Mouse (Mus musculus) megakaryocyte progenitor cell, adult 5-6 weeks (primary cell): ENCODE measurements around the gene St3gal5. TPM values are rescaled to one million over a fixed set of nuclear protein-coding genes. Genes with fewer than 3 reads are reported as not detected.
"Not testable (repeated sequence)": the region's sequence is repeated elsewhere in the genome, so short reads cannot be mapped to it uniquely, and the experiment has no call there.

Source experiments
- ATAC-seq: replicated peaks from 2 replicates; pipeline ENCODE4 v1.8.0; 2016; ENCODE audit warnings: mild to moderate bottlenecking, moderate TSS enrichment, inconsistent platforms; ENCODE audit not compliant: poor library complexity
- total RNA-seq, 2 experiments: library from RNA; stranded (forward) in 1 of 2; stranded (reverse) in 1 of 2; fragments of 157-497, 149-512 nt in 1 of 2; fragments of 200-1000 nt in 1 of 2; gene quantifications; 2 replicates each; pipeline versions ENCODE4 v1.2.3 to v1.2.4; 2015 to 2017

St3gal5 gene
- 7.8 and 10.1 TPM in 2 replicates for total RNA-seq (2015)
- total RNA-seq (2017): 11.5 and 14.6 TPM in 2 replicates

- peak; percentile 78 for ATAC-seq
Observed at GRCm38 (mm10) chr6:72097181-72097995, at the start of gene St3gal5. Gene St3gal5 (plus strand): TSS chr6:72097592.

GRCm38 (mm10) chr6:72048643-72049042 lies 48.7 kb upstream of the St3gal5 start:
- ATAC-seq: no peak

- ATAC-seq: no peak
Observed at GRCm38 (mm10) chr6:72049941-72050340, 47.5 kb upstream of the St3gal5 start.

DNA sequence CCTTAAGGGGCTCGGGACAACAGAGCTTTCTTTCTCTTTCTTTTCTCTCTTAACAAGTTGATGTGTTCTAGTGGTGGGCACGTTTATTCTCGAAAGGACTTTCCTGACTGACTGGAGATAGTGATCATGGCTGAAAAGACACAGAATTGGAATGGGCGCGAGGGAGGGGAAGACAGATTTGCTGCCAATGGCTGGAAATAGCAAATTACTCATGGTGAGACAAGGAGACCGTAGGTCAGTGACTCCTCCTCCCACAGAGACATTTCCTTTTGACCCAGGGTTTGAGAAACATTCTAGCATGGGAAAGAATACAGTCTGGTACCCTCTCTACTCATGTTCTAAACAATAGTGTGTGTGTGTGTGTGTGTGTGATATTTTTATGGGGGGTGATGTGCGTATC lies 46.6 kb upstream of the St3gal5 start:
- no peak for ATAC-seq

- ATAC-seq: peak; percentile 48
Observed at GRCm38 (mm10) chr6:72051247-72051646, 46.1 kb upstream of the St3gal5 start.

DNA sequence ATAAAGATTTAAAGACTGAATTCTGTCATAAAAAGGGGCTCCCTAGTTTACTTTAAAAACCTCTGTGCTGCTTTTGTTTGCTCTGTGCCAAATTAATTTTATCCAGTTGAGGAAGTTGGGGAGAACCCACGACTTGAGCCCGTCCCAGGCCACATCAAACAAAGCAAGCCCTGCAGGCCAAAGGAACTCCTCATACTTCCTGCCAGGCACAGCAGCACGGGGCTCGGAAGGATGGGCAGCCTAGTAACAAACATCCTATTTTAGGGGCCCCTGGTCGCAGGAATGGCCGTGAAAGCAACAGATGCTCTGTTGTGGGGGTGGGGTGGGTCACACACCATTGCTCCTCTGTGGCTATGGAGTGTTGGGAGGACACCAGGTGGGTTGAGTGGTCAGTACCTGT lies 45.6 kb upstream of the St3gal5 start:
- peak; percentile 48; the same call in 1 of the 2 replicates for ATAC-seq

DNA sequence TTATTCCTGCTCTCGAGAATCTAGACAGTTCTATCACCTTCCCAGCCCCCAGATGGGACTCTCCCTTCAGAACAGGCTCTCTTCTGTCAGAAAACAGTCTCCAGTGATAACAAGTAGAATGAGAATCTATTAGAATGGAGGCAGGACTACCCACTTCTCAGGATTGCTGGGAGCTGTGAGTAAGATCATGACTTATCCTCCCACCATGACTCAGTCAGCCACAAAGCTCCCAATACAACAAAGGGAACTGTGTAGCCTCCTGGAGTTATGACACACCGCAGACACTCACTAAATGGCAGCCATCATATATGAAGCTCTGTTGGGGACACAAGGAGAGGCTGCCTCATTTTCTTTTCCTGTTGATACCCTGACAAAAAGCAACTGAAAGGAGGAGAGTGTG lies 40.8 kb upstream of the St3gal5 start:
- no peak for ATAC-seq

DNA sequence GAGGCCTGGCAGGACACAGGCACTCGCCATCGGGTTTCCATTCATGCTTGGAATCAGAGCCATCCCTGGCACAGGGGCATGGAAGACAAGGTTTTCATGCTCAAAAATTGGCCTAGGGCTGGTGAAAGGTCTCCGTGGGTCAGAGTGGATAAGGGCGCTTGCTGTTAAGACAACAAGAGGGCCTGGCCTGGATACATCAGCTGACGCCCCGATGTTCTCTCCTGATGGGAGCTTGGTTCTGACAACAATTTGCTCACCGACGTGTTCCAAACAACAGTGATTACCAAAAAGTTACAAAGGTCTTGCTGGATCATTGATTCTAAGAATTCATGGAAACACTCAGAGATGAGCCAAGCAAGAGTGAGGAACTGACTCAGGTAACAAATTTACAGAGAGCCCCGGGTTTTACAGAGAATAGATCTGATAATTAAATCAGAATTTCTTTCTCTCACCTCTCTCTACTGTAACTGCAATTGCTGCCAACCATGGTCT lies 38.9 kb upstream of the St3gal5 start:
- no peak for ATAC-seq

DNA sequence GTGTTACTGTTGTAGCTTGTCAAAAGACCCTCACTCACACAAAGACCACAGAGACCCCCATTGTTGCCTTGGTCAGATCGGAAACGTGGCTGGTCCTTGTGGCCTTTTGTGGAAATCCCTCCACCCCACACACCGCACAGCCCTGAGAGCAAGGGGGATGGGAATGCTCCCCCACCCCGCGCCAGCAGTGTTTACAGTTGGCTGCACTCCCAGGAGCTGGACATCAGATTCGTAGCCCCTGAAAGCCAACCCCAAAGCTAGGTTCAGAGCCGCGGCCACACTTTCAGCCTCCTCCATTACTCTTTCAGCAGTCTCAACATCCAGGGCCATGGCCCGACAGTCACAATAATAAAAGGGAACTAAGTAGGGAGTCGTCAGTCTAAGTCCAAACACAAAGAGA lies 36.7 kb upstream of the St3gal5 start:
- not testable (repeated sequence) for ATAC-seq

- ATAC-seq: no peak
Observed at GRCm38 (mm10) chr6:72063718-72064117, 33.7 kb upstream of the St3gal5 start.

- ATAC-seq: no peak
Observed at GRCm38 (mm10) chr6:72065988-72066387, 31.4 kb upstream of the St3gal5 start.

DNA sequence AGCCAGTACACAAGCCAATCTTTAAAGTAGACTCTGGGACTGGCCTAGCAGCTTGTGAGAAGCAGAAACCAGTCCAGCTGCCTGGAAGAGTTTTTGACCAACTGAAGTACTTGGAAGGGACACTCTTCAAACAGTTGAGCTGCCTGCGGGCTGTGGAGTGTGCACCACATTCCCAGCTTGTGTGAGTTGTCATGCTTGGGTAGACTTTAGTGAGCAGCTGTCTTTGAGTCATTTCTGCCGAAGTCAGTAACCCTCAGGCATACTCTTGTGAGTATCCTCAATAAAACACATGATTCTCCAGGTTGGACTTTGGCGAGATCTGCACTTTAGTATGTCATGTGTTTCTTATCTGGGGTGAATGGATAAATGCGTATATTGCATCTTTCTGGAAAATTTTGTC lies 29.0 kb upstream of the St3gal5 start:
- no peak for ATAC-seq

DNA sequence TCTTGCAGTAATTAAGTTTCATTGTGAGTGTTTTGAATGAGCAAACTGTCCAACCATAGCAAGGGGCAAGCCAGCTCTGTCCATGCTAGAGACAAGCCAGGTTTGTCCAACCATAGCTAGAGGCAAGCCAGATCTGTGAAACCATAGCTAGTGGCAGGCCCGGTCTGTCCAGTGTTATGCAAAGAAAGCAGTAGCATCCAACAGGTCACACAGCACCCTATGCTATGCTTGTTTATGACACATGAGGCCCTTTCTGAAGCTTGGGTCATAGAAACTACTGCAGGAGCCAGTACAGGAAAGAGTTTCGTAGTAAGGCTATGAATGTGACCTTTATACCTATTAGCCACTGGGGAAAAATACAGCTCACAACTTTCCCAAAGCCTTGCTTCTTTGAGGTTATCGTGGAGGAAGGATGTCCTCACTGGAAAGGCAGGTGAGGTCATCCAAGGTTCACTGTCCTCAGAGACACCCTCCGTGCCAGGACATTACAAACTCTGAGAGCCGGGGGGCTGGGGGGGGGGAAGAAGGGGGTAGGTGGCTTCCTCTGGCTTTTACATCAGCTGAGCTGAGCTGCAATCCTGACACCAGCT lies 26.0 kb upstream of the St3gal5 start:
- ATAC-seq: no peak

GRCm38 (mm10) chr6:72073781-72074180 lies 23.6 kb upstream of the St3gal5 start:
- no peak for ATAC-seq

DNA sequence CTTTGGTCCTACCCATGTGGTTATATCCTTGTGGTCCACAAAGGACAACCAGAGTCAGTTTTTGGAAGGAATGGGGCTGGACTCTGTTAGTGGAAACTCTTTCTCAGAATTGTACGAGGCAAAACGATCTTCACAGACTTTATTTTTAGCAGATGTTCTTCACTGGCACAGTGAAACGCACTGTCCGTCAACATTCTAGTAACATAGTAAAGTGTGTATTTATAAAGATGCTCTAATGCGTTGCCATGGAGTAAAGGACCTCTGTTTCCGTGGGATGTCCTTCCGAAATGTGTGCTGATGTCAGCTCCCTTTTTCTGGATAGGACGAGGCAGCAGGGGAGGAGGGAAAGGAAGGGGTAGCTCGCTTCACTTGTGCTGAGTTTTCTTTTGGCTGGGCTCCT lies 20.9 kb upstream of the St3gal5 start:
- no peak for ATAC-seq

DNA sequence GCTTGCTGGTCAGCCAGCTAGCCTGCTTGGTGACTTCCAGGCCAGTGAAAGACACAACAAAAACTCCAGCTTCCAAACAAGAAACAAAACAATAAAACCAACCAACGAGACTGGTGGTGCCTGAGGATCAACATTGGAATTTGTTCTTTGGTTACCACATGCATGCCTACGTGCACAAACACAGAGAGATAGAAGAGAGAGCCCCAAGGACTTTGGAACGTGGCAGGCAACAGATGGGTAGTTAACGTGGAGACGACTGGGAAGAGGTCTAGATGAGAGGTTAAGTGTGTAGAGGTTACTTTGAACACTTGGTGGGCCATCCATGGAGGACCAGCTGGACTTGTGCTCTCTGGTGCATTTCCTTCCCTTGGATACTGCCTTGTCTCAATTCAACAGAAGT lies 19.2 kb upstream of the St3gal5 start:
- ATAC-seq: no peak

DNA sequence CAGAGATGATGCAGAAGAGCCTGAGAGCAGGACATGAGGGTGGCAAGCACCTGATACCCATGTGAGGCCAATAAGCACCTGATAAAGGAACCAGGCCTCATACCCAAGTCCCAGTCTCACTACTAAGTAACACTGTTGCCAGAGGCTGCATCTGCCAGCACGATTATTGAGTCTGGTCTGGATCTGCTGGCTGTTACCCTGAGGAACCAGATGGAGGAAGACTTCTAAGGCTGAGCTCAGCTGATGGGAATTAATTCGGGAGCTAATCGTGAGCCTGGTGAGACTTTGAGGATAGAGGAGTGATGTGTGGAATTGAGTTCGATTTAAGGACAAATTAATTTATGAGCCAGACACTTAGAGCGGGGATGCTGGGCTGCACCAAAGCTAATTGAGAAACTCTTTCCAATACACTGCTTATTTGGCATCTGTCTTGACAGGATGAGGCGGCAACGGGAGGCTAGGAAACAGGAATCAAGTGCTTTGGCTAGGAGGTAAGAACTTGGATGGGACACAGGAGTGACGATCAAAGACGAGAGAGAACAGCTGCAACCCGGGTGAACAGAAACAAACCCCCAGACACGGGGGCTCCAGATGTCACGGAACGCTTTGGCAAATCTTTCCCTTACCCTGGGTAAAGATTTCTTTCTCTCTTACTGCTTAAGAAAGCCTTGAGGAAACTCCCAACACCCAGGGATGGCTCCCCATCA lies 15.9 kb upstream of the St3gal5 start:
- no peak for ATAC-seq

- peak; percentile 54 for ATAC-seq
Observed at GRCm38 (mm10) chr6:72087402-72087801, 10.0 kb upstream of the St3gal5 start.

DNA sequence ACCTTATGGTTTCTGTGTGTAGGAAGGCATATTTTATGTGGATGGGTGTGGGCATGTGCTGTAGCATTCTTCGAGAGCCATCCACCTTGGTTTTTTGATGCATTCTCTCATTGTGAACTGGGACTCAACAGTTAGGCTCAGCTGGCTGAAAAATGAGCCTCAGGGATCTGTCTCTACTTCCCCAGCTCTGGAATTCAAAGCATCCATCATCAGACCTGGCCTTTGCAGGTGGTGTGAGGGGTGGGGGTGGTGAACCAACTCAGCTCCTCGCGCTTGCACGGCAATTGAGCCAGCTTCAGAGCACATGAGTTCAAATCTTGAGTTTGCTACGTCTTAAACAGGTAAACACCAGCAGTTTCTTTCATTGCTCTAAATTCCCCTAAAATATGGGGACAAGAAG lies 7.5 kb upstream of the St3gal5 start:
- ATAC-seq: no peak

GRCm38 (mm10) chr6:72091007-72091406 lies 6.4 kb upstream of the St3gal5 start:
- ATAC-seq: no peak

- ATAC-seq: no peak
Observed at GRCm38 (mm10) chr6:72093121-72093520, 4.3 kb upstream of the St3gal5 start.

- ATAC-seq: no peak
Observed at GRCm38 (mm10) chr6:72096217-72096616, 1.2 kb upstream of the St3gal5 start.
